Mouse (Mus musculus): ENCODE results near the gene Frk.
A peak's percentile ranks its signal among the peaks of the same experiment; 100 is the strongest.
"Not testable (repeated sequence)": the region's sequence is repeated elsewhere in the genome, so short reads cannot be mapped to it uniquely, and the experiment has no call there.

The Frk gene

DNA sequence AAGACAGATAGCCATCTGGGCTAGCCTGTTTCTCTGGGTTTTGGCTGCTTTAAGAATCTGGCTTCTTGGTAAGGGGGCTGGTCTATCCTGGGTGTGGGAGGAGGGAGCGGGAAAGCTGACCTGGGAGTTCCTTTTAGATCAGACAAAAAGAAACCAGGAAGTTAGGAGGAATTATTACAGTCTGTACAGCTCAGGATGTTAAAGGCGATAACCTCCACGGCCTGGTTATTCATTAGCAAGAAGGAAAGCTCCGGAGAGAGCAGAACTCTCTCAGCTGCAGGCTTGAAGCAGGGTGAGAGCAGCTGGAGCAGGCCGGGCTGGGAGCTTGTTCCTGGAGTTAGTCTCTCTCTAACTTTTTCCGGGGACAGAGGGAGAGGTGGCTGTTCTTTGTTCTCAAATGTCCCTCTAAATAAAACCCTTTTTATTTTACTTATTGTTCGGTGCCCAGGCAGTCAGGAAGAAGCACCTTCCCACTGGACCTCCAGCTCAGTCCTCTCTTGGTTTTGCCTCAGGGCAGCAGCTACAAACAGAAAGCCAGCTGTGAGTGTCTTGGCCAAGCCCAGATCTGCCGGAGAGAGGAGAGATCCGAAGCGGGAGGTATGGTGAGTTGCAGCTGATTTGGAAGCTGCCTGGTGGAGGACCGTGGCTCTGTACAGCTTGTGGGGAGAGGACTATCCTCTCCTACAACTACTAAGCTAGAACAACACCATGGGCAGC lies at the start of gene Frk:
Frk (plus strand) TSS at position 103 of the 717 bp plus-strand sequence.
- peak; percentile 6 for DNase-seq

DNA sequence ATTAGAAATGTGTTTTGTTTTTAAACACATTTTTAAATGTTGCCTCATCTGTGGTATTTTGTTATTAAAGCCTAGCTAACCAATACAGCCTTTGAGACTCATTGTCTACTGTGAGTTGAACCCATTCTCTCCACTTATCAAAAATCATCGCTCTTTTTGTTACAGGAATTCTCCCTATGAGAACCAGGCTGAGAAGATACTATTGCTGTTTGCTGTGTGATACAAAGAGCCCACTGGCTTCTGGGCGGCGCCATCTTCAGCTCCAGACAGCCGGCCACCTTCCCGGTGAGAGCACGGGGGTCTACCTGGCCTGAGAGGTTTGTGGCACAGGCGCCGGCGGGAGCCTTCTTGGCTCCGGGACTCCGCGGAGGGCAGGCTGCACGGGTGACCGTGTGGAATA lies 49.0 kb upstream of the Frk start:
- not testable (repeated sequence) for DNase-seq

DNA sequence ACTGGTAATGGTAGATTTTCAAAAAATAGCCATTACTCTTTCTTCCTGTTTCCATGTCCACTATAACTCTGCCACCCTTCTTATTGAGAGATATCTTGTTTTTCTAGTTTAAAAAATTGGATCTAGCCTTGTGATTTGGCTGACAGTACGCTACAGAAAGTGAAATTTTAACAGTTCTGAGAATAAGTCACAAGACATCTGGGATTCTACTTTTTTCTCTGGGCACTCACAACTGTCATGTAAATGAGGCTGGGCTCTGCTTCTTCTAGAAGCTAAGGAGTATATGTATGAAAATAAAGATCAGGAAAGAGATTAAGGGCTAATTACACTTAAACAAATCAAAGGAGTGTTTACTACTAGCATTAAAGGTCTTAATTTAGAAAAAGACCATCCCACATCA lies 33.7 kb upstream of the Frk start:
- no peak for DNase-seq

DNA sequence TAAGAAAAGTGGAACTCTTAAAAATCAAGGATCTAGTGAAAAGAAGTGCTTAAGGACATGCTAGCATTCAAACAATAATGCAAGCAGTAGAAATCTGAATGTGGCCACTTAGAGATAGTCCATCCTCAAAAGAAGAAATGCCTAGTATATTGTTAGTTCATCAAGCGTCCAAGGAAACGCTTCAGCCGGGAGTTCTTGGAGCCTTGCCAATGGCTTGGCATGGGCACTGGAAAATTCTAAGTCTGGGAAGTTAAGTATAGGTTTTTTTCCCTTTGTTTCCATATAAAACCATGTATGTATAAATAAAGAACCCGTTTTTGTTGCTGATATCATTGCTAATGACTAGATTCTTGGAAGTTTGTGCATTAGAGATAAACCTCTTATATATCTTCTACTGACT lies 21.7 kb upstream of the Frk start:
- no peak for DNase-seq

DNA sequence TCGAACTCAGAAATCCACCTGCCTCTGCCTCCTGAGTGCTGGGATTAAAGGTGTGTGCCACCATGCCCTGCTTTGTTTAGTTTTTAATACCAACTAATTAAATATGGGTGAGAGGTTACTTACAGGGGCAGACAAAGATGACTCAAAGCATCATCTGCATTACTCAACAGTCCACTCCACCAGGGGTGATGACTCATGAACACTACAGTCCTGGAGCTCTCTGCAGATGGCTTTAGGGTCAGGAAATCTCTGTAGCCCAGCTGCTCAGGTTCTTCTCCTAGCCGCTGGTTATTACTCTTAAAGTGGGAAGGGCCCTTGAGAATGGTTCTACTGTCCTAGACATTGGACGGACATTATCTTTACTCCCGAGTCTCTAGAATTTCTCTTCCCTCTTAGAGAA lies 18.9 kb upstream of the Frk start:
- DNase-seq: no peak

DNA sequence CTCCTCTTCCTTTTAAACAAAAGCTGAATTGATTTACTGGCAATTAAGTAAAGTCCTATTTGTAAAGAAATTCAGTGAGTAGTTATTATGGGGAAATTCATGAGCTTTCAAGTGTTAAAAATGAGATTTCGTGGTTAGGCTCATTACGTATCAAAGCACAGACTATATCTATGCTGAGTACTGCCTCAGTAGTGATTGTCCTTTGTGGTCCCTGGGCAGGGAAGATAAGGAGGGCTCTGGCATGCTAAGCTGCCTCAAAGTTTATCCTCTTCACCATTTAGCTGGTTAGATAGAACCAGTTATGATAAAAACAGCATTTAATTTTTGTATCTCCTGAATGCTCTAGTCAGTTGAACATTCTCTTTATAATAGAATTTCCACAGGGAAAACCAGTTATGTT lies 14.2 kb upstream of the Frk start:
- DNase-seq: no peak

DNA sequence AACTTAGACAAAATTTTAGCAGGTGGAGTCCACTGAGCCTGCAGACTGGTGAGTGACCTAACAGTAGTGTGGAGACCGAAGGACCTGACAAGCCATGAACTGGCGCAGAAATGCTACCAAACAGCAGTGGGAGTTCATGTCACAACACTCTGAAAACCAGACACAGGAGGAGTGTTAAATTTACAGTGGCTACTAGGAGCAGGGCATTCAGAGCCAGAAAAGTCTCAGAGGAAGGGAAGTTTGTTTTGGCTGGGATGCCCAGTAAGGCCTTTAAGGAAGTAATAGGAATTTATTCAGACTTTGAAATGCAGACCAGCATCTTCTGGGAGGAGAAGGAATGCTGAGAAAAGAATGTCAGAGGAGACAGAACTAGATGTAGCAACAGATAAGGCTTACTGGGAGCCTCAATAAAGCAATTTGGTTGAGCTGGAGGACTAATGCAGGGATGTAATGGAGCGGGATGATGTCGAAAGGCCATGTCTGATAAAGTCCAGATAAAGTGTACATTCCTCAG lies 3.2 kb upstream of the Frk start:
- DNase-seq: no peak

DNA sequence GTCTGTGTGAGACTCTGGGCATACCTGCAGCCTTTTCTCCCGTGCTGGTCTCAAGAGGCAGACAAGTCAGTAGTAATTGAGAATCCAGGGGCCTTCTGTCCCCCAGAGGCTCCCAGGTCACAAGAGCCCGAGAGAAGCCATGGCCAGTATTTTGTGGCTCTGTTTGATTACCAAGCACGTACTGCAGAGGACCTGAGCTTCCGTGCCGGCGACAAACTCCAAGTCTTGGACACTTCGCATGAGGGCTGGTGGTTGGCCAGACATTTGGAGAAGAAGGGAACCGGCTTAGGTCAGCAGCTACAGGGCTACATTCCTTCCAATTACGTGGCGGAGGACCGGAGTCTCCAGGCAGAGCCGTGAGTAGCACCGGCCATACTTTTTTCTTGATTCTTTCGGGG lies 814 bp downstream of the Frk start:
- no peak for DNase-seq

DNA sequence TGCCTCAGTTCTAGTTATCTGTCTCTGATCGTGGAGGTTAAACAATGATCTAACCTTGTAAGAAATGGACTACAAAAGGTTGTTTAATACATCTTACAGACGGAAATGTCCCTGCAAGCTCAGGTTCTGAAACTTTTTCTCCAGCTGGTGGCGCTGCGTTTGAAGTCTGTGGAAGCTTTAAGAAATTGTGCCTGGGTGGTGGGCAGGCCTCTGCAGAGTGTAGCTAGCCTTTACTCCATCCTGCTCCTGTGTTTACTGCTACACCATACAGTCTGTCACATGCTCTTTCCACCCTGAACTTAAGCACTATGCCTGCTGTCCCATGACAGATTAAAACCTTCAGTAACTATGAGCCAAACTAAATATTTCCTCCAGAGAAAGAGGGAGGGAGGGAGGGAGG lies 1.9 kb downstream of the Frk start:
- DNase-seq: peak; percentile 3

DNA sequence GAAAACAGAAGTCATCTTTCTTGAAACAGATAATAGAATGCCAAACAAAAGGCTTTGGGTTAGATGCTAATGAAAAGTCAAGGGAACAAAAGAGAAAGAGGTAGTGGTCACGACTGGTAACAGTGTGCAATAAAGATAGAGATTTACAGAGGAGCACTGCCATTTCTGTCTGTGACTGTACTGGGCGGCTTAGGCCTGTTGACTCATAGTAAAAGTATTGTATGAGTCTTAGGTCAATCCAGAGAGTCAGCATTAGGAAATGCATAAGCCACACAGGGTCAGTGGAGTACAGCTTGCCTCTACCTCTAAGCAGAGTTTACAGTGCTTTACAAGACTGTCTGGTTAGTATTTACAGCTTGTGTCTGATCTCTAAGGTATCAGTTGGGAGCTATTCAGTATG lies 24.6 kb downstream of the Frk start:
- DNase-seq: no peak

DNA sequence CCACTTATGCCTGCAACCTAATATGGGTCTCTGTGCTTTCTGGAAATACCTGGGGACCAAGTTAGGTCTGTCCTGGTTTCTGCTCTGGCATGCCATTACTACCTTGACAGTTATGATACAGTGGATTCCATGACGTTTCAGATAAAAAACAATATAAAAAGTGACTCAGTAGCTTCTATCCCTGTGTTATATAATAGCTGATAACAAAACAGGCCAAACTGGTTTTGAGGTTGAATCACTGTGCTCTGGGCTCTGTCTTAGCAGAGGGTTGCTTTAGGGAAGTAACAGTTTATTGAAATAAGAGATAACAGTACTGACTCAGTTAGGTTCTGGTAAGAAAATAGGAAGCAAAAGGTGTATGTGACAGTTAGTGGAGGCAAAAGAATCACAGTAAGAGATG lies 25.4 kb downstream of the Frk start:
- no peak for DNase-seq

DNA sequence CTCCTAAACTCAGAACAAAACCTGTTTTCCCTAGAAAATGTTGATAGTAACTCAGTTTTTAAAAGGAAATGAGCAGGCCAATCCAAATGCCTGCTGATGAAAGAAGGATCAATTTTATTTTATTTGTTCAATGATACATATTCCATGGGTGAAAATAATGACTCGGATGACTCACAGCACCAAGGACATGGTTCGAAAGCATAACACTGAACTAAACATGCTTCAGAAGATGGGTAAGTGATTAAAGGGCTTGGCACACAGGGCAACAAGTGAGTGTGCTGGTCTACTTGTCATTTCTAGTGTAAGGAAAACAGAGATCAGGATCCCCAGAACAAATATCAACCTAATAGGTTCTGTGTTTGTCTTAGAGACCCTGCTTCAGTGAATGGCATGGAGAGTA lies 26.1 kb downstream of the Frk start:
- no peak for DNase-seq

DNA sequence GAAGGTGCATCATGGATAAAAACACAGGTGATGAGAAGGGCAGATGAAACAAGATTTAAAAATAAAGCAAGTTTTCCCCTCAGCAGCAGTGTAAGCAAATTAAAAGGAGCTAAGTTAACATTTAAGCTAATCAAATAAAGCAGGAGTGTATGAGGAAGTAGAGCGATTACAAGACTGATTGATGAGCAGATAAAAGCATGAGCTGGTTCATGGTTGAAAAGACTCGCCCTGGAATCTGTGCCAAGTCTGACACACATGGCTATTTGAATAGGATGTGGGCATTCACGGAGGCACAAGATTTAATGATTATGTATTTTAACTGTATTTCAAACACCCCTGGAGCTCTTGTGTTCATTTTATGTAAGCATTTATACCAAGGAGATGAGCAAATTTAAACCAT lies 28.0 kb downstream of the Frk start:
- DNase-seq: no peak

DNA sequence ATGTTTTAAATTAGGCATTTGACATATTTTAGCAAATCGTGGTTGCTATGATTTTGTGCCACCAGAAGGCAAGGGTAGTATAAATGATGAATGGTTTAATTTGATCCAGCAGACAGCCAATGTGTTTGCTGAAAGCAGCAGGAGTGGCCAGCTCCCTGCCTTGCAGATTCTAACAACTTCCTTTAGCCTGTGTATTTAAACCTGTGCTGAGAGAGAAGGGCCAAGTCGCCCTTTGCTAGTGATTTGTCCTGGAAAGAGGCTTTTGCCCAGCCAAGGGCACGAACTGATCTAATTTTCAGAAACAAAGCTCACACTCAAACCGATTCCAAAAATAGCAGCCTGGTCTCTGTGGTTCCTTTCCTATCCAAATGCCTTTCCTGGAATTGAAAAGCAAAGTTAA lies 29.4 kb downstream of the Frk start:
- no peak for DNase-seq

DNA sequence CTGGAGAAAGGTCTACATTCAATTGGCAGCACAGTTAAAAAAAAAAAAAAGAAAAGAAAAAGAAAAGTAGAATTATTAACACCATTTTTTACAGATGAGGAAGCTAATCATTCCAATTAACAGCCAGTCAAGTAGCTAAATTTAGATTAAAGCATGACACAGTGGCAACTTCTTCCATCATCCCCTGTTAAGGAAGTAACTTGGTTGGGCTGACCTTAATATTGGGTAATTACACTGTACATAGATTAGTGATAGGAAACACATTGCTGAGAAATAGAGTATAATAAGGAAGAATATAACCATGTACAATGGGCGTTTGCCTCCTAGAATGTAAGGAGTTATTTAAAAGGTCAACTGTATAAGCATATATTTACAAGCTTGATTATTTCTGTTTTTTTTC lies 42.4 kb downstream of the Frk start:
- DNase-seq: no peak

DNA sequence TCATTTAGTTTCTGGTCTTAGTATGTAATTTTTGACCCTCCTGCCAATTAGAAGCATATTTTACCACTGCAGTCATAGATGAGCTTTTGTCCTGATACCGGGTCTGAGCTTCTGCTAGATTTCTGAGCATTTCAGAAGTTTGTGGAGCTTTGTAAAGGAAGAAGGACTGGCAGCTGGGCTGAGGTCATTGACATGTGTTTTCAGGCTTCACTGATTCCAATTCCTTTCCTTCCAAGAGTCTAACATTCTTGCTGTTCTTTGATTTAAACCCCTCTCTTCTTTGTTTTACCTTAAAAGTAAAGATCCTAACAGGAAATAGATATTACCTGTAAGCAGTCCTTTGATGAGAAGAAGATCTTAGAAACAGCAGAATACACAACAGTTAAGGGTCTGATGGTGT lies 48.6 kb downstream of the Frk start:
- DNase-seq: no peak

DNA sequence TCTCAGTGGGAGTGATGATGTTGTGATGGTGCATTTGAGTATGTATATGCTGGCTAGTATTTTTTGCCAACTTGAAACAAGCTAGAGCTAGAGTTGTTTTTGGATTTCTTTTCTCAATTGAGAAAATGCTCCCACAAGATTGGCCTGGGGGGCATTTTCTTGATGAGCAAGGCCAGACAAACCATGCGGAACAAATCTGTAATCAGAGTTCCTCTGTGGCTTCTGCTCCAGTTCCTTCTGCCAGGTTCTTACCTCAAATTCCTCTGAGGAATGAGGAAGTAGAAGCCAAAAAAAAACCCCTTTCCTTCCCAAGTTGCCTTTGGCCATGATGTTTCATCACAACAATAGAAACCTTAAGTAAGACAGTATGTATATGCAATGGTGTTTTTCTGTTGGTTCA lies 49.3 kb downstream of the Frk start:
- peak; percentile 35 for DNase-seq

DNA sequence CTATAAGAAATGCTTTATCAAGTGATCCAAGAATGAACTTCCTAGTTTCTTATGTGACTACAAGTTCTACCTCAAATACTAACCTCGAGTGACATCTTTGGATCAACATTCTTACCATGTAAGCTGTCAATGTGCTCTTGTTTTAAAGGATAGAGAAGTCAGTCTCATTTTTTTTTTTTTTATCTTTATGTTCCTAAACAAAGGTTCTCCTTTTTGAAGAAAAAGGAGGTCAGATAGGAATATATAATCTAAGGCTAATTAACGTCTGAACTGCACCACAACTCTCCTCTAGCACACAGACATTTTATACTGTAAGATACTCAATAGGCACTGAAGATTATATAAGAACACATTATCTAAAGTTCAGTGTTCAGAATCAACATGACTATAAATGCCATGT lies 57.5 kb downstream of the Frk start:
- DNase-seq: no peak

DNA sequence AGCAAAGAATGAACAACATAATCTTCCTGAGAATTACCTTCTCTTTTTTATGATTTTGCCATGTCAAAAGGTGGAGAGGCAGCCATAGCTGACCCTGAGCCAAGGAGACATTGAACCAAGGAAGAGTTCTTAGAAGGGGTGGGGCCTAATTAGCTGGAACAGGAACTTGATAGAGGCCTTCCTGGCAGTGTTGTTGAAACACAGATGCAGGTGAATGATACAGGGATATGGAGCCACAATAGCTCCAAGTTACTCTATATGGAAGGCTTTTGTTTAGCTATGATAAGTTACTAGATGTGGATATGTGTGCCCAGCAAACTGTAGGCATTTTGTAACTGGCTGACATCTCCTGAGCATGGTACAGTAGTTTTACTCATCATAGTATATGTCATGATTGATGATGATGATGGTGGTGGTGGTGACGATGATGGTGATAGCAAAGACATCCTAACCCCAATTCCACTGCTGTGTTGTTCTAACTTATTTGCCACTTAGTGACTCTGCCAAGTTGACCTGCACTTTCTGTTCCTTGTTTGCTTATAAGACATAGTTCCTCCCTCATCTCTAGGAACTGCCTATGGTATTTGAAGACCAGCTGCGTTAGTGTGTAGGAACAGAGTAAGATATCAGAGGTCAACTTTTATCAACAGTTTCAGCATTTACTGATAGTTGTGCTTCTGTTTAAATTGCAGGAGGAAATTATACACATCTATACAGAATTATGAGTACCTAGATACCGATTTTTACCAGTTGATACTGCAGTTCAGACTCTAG lies 58.7 kb downstream of the Frk start:
- DNase-seq: no peak

DNA sequence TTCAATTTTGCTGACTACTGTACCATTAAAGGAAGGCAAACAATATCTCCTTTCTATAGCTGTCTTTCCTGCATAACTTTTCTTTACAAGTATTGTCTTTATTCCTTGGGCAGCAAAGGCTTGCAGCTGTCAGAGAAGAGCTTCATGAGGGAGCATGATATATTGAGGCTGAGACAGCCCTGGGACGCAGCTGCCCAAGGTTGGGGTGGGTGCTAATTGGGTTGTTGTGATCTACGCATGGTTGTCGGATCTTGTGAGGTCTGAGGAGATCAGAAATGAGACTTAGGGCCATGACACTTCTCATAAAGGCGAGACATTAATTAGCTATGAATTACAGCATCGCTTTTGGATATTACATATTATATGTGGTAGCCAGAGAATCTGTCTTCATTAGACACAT lies 67.4 kb downstream of the Frk start:
- peak; percentile 38 for DNase-seq

DNA sequence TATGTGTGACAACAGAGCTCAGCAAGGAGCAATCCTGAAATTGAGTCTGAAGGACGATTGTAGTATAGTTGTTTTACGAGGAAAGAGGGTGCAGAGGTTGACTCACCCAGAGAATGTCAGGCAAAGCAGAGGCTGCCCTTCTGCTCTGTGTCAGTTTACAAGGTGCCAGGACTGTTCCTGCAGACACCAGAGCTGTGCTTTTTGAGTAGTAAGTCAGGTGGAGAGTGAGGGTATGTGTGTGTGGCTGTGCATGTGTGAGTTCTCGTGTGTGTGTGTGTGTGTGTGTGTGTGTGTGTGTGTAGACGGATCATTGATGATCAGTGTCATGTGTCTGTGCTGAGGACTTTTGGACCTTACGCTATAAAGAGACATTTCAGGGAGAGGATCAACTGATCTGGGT lies 68.4 kb downstream of the Frk start:
- DNase-seq: no peak

DNA sequence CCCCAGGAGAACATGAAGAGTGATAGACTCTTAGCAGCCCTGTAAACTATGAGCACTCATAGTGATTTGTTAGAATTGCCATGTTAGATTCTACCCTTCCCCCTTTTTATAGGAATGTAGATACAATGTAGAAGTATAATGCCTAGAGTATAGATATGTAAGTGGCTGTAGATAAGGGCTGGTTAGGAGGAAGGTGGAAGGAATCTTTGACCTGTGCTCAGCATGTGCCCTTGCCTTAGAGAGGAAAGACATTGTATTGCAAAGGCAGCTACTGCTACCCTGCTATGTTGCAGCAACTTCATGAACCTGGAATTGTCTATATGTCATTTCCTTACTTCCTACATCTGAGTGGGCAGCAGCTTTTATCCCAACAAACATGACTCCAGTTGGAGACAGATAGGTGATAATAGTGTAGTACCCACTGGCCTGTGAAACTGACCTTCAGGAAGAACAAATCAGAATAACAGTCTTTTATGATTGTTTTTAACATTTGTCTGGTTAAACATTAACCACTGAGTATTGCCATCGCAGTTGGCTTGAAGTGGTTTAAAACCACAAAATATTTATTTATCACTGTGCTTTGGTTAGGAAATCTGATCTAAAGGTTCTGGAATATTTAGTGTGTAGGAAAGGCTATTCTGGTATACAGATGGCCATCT lies 80.4 kb downstream of the Frk start:
- no peak for DNase-seq

DNA sequence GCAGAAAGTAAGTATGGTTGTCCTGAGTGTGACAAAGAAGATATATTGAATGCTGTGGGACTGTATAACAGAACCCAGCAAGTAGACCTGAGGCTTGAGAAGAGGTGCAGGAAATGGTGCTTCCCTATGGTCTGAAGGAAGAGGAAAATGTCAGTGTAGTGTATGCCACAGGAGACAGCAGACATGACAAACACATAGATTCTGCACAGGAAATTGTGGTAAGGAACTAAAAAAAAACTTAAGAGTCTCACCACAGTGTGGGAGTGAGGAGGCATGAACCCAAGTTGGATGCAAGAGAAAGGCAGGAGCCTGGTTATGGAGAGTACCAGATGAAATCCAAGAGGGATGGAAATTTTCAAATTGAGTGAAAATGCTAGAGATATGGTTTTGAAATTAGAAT lies 132.3 kb downstream of the Frk start:
- no peak for DNase-seq

DNA sequence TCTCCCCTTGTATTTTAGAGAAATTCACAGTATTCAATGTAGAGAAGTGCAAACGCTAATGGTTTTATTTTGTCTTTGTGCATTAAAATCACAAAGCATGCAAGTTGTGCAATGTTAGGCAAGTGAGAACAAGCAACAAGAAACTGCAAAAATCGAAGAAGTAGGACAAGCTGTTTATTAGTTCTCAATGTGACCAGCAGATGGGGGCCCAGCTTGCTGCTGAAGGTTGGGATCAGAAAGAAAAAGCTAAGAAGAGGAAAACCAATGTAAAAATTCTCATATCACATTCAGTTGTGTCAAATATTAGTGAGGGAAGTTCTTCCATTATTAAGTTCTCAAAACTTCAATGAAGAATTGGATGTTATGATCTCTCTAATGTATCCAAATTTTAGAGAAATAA lies 134.0 kb downstream of the Frk start:
- peak; percentile 41 for DNase-seq

Measured in retina, postnatal 1 day (tissue).